Mouse (Mus musculus): ENCODE measurements at regions not wholly inside any gene's neighbourhood (a gene's known extent, or its start where the extent isn't known, plus 50 kb on each side); places are given as distances from the start of the nearest gene placed in this dataset.

DNA sequence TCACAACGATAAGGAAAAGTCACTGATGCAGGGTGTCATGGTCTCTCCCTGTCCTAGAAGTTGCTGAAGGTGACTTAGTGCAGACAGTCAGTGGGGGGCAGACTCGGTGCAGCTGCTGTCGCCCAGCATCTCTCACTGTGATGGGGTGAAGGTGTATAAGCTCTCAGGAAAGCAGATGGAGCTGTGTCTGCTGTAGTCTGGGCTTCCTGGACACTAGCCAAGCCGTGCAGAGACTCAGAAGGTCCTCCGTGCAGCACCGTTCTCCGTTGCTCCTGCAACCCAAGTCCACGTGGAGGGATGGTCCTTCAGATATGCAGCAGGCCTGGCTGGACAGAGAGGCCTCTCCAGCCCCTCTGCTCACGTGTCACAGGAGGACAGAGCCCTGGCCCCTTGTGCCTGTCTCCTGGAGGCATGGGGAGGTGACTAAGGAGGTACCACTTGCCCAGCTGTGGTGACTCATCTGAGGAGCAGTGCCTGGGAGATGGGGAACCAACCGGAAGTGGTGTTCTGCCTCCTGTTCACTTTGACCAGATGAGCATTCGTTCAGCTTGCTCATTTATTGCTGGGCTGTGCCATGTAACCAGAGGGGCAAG, 171.2 kb downstream of the Gadd45g start:
- no peak for DNase-seq

DNA sequence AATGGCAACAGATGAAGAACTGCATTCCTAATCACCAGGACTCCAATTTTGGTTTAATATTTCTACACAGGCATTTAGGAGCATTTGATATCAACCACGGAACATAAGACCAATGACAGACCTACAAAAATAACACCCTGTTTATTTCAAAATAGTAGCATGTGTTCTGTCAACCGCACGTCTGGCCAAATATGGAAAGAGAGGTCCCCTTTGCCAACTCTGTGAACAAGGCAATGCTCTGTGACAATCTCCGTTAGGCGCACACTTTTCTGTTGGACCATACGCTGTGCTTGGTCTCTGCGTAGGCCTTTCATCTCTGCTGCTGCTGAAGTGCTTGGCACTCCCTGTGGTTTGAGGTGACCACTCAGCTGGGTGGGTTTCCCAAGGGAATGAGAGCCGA, 173.2 kb downstream of the Gadd45g start:
- no peak for DNase-seq

DNA sequence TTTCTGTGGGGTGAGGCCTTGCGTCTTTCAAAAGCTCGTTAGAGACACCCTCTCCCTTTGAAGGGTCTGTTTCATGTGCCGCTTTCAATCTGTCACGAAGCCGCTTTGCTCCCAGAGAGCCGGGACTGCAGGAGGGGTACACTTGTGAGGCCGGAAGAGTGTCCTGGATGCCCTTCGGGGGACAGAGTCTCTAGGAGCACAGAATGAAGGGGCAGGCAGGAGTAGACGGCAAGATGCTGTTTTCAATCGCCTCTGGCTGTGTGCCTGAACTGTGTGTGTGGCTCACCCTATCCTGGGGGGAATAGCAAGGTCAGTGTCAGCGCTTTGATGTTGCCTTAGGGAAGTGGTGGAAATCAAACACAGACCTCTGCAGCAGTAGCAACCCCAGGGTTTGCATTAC, 174.7 kb downstream of the Gadd45g start:
- no peak for DNase-seq

DNA sequence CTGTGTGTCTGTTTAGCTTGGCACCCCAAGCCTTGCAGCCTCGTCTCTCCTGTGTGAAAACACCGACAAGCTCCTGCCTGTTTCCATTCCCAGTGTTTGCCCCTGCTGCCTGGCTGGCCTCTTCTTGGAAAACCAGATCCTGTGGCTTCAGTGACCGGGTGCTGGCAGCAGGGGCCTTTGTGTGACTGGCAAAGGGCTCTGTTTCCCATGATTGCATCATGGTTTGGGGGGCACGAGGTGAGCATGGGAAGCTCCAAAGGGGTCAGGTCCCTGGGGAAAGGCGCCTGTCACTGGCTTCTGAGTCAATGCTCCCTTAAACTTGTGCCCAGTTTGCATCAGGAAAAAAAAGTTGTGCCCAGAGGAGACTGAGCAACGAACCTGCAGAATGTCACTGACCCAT, 175.3 kb downstream of the Gadd45g start:
- no peak for DNase-seq

DNA sequence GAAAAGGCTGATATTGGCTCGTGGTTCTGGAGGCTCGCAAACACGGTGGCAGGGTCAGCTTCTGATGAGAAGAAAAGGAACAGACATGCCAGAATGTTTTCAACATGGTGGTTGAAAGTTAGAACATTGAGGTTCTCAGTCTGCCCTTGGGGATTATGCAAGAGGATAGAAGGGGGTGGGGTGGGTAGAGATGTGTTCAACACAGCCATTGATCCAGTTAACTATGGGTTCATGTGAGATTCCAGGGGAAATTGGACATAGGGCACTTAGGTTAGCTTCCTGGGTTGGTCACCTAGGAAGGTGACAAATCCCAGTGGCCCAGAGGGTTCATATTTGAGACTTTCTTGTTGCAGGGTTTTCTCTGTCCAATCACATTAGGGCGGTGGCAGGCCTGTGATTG, 176.1 kb downstream of the Gadd45g start:
- DNase-seq, result no peak

DNA sequence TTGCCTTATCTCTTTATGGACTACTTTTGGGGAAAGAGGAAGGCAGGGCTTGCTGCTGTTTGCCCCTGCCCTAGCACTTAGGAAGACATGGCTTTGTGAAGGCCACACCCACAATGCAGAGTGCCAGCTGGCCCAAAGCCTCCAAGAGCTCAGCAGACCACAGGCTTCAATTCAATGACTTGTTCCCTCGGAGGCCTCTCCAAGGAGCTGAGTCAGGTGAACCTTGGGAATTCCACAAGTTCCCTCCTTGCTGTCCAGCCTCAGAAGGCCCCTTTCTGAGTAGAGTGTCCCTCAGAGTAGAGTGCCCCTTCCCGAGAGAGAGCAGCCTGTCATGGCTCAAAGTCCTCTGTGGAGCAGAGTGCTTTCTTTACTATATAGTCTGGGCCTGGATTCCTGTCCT, 177.9 kb downstream of the Gadd45g start:
- DNase-seq, result peak; percentile 31

DNA sequence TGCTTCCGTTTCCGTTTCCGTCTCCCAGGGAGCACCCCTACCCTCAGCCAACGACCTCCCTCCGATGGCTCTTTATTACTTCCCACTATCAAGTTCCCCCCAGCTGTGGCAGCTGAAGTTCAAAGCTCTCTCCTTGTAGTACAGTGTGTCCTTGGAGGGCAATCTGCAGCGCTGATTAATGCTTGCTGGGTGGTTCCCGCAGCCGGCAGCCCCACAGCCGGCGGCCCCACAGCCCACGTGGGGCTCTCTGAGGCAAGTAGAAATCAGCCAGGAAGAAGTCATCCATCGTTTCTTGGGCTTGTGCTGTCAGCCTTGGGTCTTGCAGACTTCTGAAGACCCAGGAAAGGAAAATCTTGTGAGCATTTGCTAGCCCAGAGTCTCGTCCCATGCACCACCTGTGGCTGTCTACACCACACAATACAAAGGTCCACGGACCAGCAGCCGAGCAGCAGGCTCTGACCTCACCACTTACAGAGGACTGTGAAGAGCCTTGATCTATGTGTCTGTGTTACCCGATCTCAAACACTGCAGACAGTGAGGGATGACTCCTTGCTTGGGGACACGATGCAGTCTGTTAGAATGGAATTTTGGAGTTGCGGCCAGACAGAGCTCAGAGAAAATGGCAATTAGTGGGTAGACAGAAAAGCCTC, 178.5 kb downstream of the Gadd45g start:
- DNase-seq, result peak; percentile 52

DNA sequence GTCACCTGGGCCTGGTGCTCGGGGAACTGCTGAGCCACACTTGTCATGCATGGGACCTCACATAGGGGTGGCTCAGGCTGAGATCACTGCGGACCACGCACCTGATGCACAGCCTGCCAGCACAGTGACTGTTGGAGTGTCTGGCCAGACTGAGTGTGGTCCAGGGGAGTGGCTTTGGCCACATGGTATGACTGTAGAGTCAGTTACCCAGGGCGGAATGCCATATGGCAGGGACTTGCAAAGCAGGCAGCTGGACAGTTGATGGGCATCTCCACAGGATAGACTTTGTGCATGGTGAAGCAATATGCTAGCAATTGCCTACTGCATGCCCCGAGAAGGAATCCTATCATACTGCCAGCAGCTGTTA, 179.0 kb downstream of the Gadd45g start:
- peak; percentile 23 for DNase-seq

DNA sequence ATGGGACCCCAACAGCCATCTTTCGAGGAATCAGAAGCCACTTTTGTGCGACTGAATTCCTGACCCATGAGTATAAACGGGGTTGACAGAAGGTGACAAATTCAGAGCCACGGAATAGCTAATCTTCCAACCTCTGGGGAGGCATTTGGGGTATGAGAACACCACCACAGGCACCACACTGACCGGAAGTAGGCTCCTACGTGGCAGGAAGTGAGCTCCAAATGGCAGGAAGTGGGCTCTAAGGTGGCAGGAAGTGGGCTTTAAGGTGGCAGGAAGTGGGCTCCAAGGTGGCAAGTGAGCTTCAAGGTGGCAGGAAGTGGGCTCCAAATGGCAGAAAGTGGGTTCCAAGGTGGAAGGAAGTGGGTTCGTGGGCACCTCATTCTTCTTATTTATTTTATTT, 179.8 kb downstream of the Gadd45g start:
- peak; percentile 68 for DNase-seq

DNA sequence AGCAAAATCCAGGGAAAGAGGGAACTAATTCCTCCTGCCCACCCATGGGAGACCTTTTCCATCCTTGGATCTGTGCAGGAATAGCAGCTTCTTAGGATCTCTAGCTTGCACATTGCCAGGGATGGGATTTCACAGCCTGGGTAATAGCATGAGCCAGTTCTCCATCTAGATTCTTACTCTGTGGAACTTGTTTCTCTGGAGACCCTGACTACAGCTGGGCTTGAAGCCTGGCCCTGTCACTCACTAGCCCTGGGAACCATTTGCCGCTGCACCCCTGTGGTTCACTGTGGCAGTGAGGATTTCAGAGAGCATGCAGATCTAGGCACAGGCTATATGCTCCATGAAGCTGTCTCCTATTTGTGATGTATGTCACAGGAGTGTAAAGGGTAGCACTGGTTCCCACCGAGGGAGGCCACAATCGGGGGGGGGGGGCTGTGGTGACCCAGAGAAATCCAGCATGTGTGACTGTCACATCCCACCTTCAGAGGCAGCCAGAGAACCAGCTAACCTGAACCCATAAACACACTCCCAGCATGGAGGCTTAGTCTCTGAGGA, 183.5 kb downstream of the Gadd45g start:
- no peak for DNase-seq

DNA sequence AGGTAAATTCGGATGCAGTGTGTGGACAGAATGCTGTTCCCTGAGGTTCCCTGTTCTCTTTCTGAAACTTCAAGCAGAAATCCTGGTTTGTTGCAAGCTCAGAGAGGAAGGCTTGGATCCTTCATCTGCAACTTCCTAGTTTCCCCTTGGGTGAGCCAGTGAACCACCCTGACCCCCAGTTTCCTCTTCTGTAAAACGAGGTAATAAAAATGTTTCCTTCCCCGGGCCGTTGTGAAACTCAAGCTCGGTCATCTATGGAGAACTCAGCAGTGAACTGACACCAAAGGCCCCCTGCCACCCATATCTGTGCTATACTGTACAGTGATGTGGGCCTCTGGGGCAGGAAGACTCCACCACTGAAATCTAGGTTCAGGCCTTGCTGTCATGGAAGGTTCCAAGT, 185.0 kb downstream of the Gadd45g start:
- DNase-seq, result no peak

DNA sequence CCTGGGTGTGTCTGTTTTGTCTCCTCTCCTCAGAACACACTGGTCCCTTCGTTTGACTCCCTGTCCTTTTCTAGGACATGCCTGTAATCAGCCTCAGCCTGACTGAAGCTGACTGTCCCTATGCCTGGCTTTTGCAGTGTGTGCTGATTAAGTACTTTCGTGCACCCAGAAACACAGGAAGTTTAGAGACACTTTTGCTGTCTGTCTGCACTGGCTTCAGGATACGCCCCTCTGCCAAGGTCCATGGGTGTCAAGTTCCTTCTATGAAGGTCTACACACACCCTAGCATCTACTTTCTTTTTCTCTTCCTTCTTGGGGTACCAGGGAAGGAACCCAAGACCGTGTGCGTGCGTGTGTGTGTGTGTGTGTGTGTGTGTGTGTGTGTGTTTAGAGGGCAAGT, 189.3 kb downstream of the Gadd45g start:
- peak; percentile 43 for DNase-seq

DNA sequence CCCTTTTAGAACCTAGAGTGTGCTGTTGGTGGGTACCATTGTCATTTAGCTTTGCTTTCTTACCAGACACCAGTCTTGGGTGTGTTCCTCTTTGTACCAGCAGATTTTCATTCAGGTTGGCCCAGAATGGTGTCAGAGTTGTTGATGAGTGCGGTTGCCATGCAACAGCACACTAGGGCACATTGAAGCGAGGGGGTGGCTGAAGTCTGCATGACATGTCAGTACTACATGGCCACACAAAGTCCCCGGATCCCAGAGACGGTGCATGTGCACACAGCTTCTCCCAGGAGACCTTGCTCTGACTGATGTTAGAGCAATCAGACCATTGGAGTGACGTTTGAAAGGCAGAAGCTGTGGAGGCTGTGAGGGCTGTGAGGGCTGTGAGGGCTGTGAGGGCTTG, 189.9 kb downstream of the Gadd45g start:
- DNase-seq, result no peak

DNA sequence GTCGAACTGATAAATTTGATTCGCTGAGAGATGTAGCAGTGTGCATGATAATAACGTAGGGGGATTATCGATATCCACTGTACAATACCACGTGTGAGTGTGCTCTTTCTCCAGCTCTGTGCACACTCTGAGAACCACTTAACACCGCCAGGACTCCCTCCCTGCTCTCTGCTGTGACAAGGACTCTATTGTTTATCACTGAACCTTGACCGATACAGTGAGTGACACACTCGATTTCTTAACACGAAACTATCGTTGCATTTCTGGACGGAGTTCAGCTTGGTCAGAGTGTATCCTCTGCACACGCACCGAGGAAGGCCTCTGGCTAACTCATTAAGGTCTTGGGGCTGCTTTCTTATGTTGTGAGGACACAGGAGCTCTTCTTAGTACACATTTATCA, 190.7 kb downstream of the Gadd45g start:
- no peak for DNase-seq

DNA sequence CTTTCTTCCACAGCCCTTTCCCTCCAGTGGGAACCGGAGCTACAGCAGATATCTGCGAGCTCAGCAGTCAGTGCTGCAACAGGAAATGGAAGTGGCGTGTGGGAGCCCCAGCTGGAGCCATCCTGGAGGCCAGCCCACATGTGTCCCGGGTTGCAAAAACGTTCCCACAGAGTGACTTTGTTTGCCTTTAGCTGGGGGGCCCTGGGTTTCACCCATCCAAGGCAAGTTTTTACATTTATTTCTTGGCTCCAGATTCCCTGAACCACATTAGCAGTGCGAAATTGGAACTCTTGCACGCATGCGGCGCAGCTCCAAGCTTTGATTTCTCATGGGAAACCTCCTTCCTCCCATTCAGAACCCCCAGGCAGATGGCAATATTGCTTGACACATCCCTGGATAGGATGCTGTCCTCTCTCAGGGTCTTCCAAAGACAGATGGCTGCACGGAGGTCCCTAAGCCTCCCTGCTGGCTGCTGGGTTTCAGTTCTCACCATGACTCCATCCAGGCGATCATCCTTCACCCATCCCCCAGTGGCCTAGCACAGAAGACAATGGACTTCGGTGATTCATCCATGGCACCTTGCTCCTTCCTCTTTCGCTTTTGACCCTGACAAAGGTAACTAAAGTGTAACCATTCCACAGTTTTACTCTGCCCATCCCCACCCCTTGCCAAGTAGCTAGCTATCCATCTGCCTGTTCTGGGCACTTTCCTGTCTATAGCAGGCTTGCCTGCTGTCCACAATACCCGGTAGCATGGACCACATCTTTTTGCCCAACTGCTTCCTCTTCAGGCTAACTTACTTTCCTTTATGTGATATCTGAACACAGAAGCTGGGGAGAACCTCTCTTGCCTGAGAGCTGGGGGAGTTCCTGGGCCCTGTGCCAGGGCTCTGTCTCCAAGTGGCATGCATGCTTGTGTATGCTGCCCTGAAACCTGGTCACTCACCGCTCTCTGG, 195.3 kb downstream of the Gadd45g start:
- DNase-seq, result peak; percentile 37

DNA sequence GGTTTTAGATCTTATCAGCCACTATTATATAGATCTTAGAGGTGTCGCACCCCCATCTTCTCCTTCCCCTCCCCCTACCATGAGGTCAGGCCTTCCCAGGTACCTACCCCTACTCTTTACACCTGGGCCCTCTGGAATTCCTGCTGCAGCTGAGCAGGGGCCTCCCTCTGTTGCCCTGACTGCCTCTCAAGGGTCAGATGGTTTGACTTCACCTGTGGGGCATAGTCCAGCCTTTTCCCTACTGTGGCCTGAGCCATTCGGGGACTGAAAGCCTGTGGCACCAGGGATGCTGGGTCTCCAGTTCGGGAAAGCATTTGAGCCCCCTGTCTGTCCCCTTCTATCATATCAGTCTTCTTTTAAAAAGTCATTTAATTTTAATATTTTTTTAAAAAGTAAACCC, 196.4 kb downstream of the Gadd45g start:
- no peak for DNase-seq

DNA sequence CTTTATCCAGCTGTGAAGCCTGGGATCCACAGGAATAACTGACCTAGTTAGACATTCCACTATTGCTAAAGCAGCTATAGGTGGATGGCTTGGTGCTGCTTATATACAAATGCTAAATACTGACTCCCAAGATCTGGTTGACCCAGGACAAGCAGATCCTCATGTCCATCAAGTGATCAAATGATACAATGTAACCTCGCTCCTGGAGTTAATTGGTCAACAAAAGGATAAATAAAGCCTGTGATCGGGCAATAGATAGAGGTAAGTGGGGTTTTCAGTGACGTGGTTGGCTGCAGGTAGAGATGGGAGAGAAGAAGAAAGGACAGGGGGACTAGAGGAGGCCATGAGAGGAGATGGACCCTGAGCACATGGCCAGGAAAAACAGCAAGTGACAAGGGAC, 197.4 kb downstream of the Gadd45g start:
- DNase-seq, result no peak

DNA sequence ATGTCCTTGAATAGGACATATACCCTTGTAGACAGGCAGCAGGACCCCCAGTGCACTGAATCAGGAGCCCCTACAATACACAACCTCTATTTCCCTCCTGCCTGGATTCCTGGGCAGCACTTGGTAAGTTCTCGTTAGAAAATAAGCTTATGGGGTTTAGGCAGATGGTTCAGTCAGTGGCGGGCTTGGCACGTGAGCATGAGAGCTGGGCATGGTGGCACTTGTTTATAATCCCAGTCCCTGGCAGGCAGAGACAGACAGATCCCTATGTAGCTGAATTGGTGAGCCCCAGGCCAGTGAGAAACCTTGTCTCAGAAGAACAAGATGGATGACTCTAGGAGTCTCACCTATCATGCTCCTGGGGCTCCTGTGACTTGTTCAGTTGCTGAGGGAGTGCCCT, 198.9 kb downstream of the Gadd45g start:
- DNase-seq, result no peak

DNA sequence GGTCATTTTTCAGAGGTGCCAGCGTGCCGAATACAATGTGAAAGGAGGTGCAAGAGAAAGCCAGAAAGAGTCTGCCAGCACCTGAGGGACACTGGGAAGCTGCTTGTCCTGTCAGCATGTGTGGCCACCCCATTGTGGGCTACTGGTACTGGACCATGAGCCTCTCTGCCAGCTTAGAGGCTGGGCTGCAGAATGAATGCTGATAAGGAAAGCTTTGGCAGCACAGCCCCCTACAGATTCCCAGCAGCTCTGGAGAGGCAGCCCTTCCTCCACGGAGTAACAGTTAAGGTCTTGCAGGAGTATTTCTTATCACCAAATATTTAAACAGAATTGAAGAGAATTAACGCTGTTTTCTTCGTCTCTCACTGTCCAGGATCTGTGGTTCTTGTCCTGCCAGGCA, 199.5 kb downstream of the Gadd45g start:
- DNase-seq, result no peak

DNA sequence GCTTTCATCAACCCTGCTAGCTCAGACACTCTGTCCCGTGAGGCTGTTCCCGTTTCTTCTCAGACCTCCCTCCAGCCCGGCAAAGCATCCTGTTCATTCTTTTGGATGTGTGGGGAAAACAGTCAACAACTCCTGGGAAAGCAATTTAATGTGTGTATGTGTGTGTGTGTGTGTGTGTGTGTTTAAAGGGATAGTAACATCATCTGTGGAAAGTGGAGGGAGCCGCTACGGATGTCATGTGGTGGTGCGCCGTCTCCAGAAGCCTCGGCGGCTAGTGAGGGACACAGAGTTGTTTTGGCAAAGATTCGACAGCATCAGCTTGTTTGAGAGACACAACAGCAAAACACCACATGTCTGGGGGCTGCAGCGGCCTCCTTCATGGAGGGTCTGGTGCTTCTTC, 200.2 kb downstream of the Gadd45g start:
- no peak for DNase-seq

DNA sequence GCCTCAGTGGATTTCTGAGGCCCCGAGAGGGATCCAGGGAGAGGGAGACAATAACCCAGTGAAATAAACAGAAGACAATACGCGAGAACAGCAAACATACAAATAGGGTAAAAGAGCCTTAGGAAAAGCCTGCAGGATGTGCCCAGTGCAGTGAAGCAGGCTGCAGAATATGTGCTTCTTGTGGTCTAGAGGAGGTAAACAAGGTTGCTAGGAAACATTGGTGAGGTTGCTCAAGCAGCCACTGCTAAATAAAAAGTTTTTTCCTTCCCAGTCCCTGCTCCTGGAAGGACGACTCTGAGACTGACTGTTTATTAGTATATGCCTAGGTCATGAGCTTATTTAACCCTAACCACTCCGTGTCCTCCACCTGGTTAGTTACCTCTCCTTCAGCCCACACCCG, 201.5 kb downstream of the Gadd45g start:
- no peak for DNase-seq

DNA sequence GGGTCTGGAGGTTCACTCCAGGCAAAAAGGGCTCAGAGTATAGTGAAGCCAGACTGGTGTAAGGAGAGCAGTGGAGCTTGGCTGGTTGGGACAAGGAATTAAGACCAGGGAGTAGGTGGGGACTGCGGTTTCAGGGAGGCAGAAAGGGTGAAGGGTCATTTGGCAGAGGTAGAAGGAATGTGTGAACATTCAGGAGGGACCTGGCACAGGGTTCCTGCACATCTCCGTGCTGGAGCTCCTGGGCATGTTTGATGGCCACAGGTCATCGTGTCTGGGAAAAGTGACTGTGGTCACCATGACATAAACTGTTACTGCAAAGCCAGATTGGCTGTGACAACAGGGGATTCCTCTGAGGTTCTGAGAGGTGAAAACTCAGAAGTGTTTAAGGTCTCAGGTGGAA, 202.3 kb downstream of the Gadd45g start:
- DNase-seq, result no peak

DNA sequence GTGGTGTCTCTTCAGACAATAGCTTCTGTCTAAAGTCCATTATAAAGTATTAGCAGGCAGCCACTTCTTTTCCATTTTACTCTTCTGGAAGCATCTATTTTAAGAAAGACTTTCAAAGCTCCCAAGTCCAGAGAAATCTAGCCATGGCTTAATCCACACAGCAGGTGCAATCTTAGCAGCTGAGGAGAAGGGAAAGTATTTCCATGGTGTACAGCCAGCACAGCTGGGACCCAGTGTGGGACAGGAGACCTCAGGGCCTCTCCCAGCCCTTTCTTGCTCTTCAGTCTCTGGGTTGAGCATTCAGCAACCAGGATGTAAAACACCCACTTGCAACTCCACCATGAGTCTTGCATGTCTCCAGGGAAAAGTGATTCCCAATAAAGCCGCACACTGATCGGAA, 202.8 kb downstream of the Gadd45g start:
- peak; percentile 6 for DNase-seq

DNA sequence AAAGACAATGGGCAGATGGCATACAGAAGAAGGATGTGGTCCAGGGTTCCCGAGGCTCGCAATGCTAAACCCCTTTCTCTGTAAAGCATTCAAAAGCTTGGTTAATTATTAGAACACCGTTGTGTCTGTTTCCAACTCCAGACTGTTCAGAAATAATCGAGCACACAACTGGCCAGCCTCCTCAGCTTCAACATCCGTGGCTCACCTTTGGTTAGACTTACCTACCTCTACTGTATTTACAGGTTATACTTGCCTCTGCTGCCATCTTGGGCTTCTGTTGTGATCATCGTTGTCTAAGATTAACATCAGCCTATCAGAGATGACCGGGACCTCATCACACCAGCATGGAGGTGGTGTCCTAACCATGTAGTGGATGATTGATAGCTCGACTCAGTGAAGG, 209.3 kb downstream of the Gadd45g start:
- DNase-seq, result no peak

All from thymus, postnatal 4 days (tissue).